Mouse (Mus musculus): ENCODE measurements at regions not wholly inside any gene's neighbourhood (a gene's known extent, or its start where the extent isn't known, plus 50 kb on each side); places are given as distances from the start of the nearest gene placed in this dataset.

- WGBS: 75% methylated on average over 16 of the region's 16 CpGs
- DNase-seq (ENCODE audit: low spot score): no peak
- no peaks in the 10 kb centered on the region for H3K27me3 ChIP-seq (replicated peaks; ENCODE audit: control insufficient read depth, insufficient read depth, low read length)
- no peak overlapping the region for H3K27ac ChIP-seq (ENCODE audit: low read depth, low read length)
- H3K4me2 ChIP-seq: no peak overlapping the region
- no peaks in the 10 kb centered on the region for H3K9me3 ChIP-seq (ENCODE audit: control insufficient read depth, low read length)
- no peaks in the 10 kb centered on the region for H3K4me1 ChIP-seq (replicated peaks; ENCODE audit: control insufficient read depth, insufficient read depth, low read length)
- no peak overlapping the region for H3K9ac ChIP-seq (ENCODE audit: low read depth, low read length)
- no peaks in the 10 kb centered on the region for H3K36me3 ChIP-seq (ENCODE audit: control insufficient read depth, insufficient read depth, low read length)
- ATAC-seq (replicated peaks; ENCODE audit: low FRiP score): no peak
- H3K4me3 ChIP-seq (ENCODE audit: low read depth, low read length): no peak overlapping the region
Observed at GRCm38 (mm10) chr4:35394821-35395582, 169.0 kb upstream of the C9orf72 start.

- no peak overlapping the region for H3K27ac ChIP-seq (ENCODE audit: low read depth, low read length)
- H3K9me3 ChIP-seq (ENCODE audit: control insufficient read depth, low read length): no peaks in the 10 kb centered on the region
- no peak for DNase-seq (ENCODE audit: low spot score)
- H3K36me3 ChIP-seq (ENCODE audit: control insufficient read depth, insufficient read depth, low read length): no peaks in the 10 kb centered on the region
- H3K9ac ChIP-seq (ENCODE audit: low read depth, low read length): no peak overlapping the region
- no peaks in the 10 kb centered on the region for H3K27me3 ChIP-seq (replicated peaks; ENCODE audit: control insufficient read depth, insufficient read depth, low read length)
- H3K4me2 ChIP-seq: no peak overlapping the region
- H3K4me3 ChIP-seq (ENCODE audit: low read depth, low read length): no peak overlapping the region
- no peak for ATAC-seq (replicated peaks; ENCODE audit: low FRiP score)
- 71% methylated on average over 4 of the region's 4 CpGs for WGBS
- H3K4me1 ChIP-seq (replicated peaks; ENCODE audit: control insufficient read depth, insufficient read depth, low read length): no peaks in the 10 kb centered on the region
Observed at GRCm38 (mm10) chr4:35375791-35376190, 149.8 kb upstream of the C9orf72 start.

GRCm38 (mm10) chr4:35373213-35373860, 147.4 kb upstream of the C9orf72 start:
- Histone ChIP-seq H3K9me3 (ENCODE audit: control insufficient read depth, low read length) (no peaks in the 10 kb centered on the region), H3K9ac (ENCODE audit: low read depth, low read length) (no peak overlapping the region), H3K27me3 (replicated peaks; ENCODE audit: control insufficient read depth, insufficient read depth, low read length) (no peaks in the 10 kb centered on the region), H3K4me1 (replicated peaks; ENCODE audit: control insufficient read depth, insufficient read depth, low read length) (no peaks in the 10 kb centered on the region), H3K36me3 (ENCODE audit: control insufficient read depth, insufficient read depth, low read length) (no peaks in the 10 kb centered on the region), H3K27ac (ENCODE audit: low read depth, low read length) (no peak overlapping the region), H3K4me3 (ENCODE audit: low read depth, low read length) (no peak overlapping the region), H3K4me2 (no peak overlapping the region)
- DNase-seq (ENCODE audit: low spot score): no peak
- no peak for ATAC-seq (replicated peaks; ENCODE audit: low FRiP score)
- 63% methylated on average over 9 of the region's 9 CpGs for WGBS

GRCm38 (mm10) chr4:35372528-35373212, 146.7 kb upstream of the C9orf72 start:
- peak; percentile 51; the same call in 1 of the 2 replicates for ATAC-seq (replicated peaks; ENCODE audit: low FRiP score)
- Histone ChIP-seq H3K27me3 (replicated peaks; ENCODE audit: control insufficient read depth, insufficient read depth, low read length) (no peaks in the 10 kb centered on the region), H3K9me3 (ENCODE audit: control insufficient read depth, low read length) (no peaks in the 10 kb centered on the region), H3K27ac (ENCODE audit: low read depth, low read length) (no peak overlapping the region), H3K36me3 (ENCODE audit: control insufficient read depth, insufficient read depth, low read length) (no peaks in the 10 kb centered on the region), H3K4me3 (ENCODE audit: low read depth, low read length) (no peak overlapping the region), H3K9ac (ENCODE audit: low read depth, low read length) (no peak overlapping the region), H3K4me1 (replicated peaks; ENCODE audit: control insufficient read depth, insufficient read depth, low read length) (no peaks in the 10 kb centered on the region), H3K4me2 (no peak overlapping the region)
- 30% methylated on average over 8 of the region's 8 CpGs for WGBS
- peak; percentile 58 for DNase-seq (ENCODE audit: low spot score)

GRCm38 (mm10) chr4:35364161-35364560, 138.2 kb upstream of the C9orf72 start:
- Histone ChIP-seq H3K27ac (ENCODE audit: low read depth, low read length) (no peak overlapping the region), H3K9me3 (ENCODE audit: control insufficient read depth, low read length) (no peaks in the 10 kb centered on the region), H3K4me1 (replicated peaks; ENCODE audit: control insufficient read depth, insufficient read depth, low read length) (no peaks in the 10 kb centered on the region), H3K27me3 (replicated peaks; ENCODE audit: control insufficient read depth, insufficient read depth, low read length) (no peaks in the 10 kb centered on the region), H3K4me2 (no peak overlapping the region), H3K9ac (ENCODE audit: low read depth, low read length) (no peak overlapping the region), H3K4me3 (ENCODE audit: low read depth, low read length) (no peak overlapping the region), H3K36me3 (ENCODE audit: control insufficient read depth, insufficient read depth, low read length) (no peaks in the 10 kb centered on the region)
- WGBS: 61% methylated on average over 7 of the region's 7 CpGs
- no peak for ATAC-seq (replicated peaks; ENCODE audit: low FRiP score)
- DNase-seq (ENCODE audit: low spot score): no peak

GRCm38 (mm10) chr4:35362176-35362575, 136.2 kb upstream of the C9orf72 start:
- ATAC-seq (replicated peaks; ENCODE audit: low FRiP score) (no peak), DNase-seq (ENCODE audit: low spot score) (no peak)
- H3K4me2 ChIP-seq: no peak overlapping the region
- no peaks in the 10 kb centered on the region for H3K36me3 ChIP-seq (ENCODE audit: control insufficient read depth, insufficient read depth, low read length)
- H3K27me3 ChIP-seq (replicated peaks; ENCODE audit: control insufficient read depth, insufficient read depth, low read length): no peaks in the 10 kb centered on the region
- no peak overlapping the region for H3K27ac ChIP-seq (ENCODE audit: low read depth, low read length)
- H3K4me1 ChIP-seq (replicated peaks; ENCODE audit: control insufficient read depth, insufficient read depth, low read length): no peaks in the 10 kb centered on the region
- H3K4me3 ChIP-seq (ENCODE audit: low read depth, low read length): no peak overlapping the region
- WGBS: 65% methylated on average over 3 of the region's 3 CpGs
- no peak overlapping the region for H3K9ac ChIP-seq (ENCODE audit: low read depth, low read length)
- no peaks in the 10 kb centered on the region for H3K9me3 ChIP-seq (ENCODE audit: control insufficient read depth, low read length)

- WGBS: 89% methylated on average over 3 of the region's 3 CpGs
Observed at GRCm38 (mm10) chr4:35359376-35359775, 133.4 kb upstream of the C9orf72 start.

GRCm38 (mm10) chr4:35356904-35357563, 131.1 kb upstream of the C9orf72 start:
- H3K36me3 ChIP-seq (ENCODE audit: control insufficient read depth, insufficient read depth, low read length): no peaks in the 10 kb centered on the region
- H3K27me3 ChIP-seq (replicated peaks; ENCODE audit: control insufficient read depth, insufficient read depth, low read length): no peaks in the 10 kb centered on the region
- H3K4me3 ChIP-seq (ENCODE audit: low read depth, low read length): no peak overlapping the region
- no peaks in the 10 kb centered on the region for H3K4me1 ChIP-seq (replicated peaks; ENCODE audit: control insufficient read depth, insufficient read depth, low read length)
- H3K27ac ChIP-seq (ENCODE audit: low read depth, low read length): no peak overlapping the region
- WGBS: 82% methylated on average over 12 of the region's 12 CpGs
- no peak overlapping the region for H3K9ac ChIP-seq (ENCODE audit: low read depth, low read length)
- DNase-seq (ENCODE audit: low spot score): no peak
- H3K9me3 ChIP-seq (ENCODE audit: control insufficient read depth, low read length): no peaks in the 10 kb centered on the region
- H3K4me2 ChIP-seq: no peak overlapping the region
- no peak for ATAC-seq (replicated peaks; ENCODE audit: low FRiP score)

More at GRCm38 (mm10) chr4:35359376-35359775, 133.4 kb upstream of the C9orf72 start:
- ATAC-seq (replicated peaks; ENCODE audit: low FRiP score): no peak
- Histone ChIP-seq H3K27ac (ENCODE audit: low read depth, low read length) (no peak overlapping the region), H3K27me3 (replicated peaks; ENCODE audit: control insufficient read depth, insufficient read depth, low read length) (no peaks in the 10 kb centered on the region), H3K4me1 (replicated peaks; ENCODE audit: control insufficient read depth, insufficient read depth, low read length) (no peaks in the 10 kb centered on the region), H3K9ac (ENCODE audit: low read depth, low read length) (no peak overlapping the region), H3K9me3 (ENCODE audit: control insufficient read depth, low read length) (no peaks in the 10 kb centered on the region), H3K36me3 (ENCODE audit: control insufficient read depth, insufficient read depth, low read length) (no peaks in the 10 kb centered on the region), H3K4me2 (no peak overlapping the region), H3K4me3 (ENCODE audit: low read depth, low read length) (no peak overlapping the region)
- peak; percentile 7 for DNase-seq (ENCODE audit: low spot score)
